Comparison of ENCODE assay signal across 13 mouse cellular contexts in genomic region chr14:60300224-60300991, GRCm38 (mm10). TPM values are rescaled to one million over a fixed set of nuclear protein-coding genes. Genes with fewer than 3 reads are reported as not detected.
DNase-seq lines count a peak whose midpoint lies in the region; ATAC-seq and TF ChIP-seq lines count a peak whose summit lies in the region.
"Had no signal": no experiment of that assay in that cellular context is flagged by ENCODE, and none has a peak within 500 bp of the region (broad histone marks: within the 10 kb centered on the region; RNA-seq: fewer than 3 reads in every experiment).

No protein-coding gene starts in this region.

- TF ChIP-seq CTCF in kidney, adult 2 months (conservative IDR thresholded peaks at IDR 0.05; ENCODE audit: insufficient read depth, insufficient read length, low read depth, low read length) = 0 out of 2 replicates have a peak, but pooled peaks have one; percentile 10
- TF ChIP-seq CTCF in brain, embryonic 14.5 days (IDR thresholded peaks at IDR 0.05; ENCODE audit: borderline replicate concordance, extremely low read depth, insufficient read depth, insufficient read length) = peak; percentile 55

- 0 out of 2 replicates have a peak, but pooled peaks have one; percentile 72 for ATAC-seq in midbrain, embryonic 13.5 days
- ATAC-seq: CD4-positive, CD25-positive, alpha-beta regulatory T cell, adult 4 months had no signal

- H3K27ac ChIP-seq in kidney, adult 2 months (ENCODE audit: insufficient read depth, low read depth, low read length) = no peak overlapping the region
- peak overlapping the region; percentile 55 for H3K27ac ChIP-seq in midbrain, embryonic 13.5 days
- H3K27ac ChIP-seq: lung, embryonic 15.5 days; neural tube, embryonic 13.5 days had no signal

- no peak overlapping the region for H3K4me3 ChIP-seq in kidney, adult 2 months (ENCODE audit: insufficient read depth, low read depth, low read length)
- H3K4me3 ChIP-seq in midbrain, embryonic 13.5 days (replicated peaks) = no peak overlapping the region
- H3K4me3 ChIP-seq: lung, embryonic 15.5 days; neural tube, embryonic 13.5 days had no signal

- no peaks in the 10 kb centered on the region for H3K4me1 ChIP-seq in kidney, adult 2 months (ENCODE audit: control insufficient read depth, insufficient read depth, low read length)
- peaks cover 28% of the 10 kb centered on the region for H3K4me1 ChIP-seq in midbrain, embryonic 13.5 days (replicated peaks)
- H3K4me1 ChIP-seq: lung, embryonic 15.5 days had no signal

- TF ChIP-seq POLR2A in kidney, adult 2 months (IDR thresholded peaks at IDR 0.05; ENCODE audit: low read depth, low read length) = no peak
- TF ChIP-seq POLR2A in brain, embryonic 14.5 days (IDR thresholded peaks at IDR 0.05; ENCODE audit: borderline replicate concordance, extremely low read depth, insufficient read depth, insufficient read length, poor library complexity, severe bottlenecking) = no peak

- H3K9me3 ChIP-seq in midbrain, embryonic 13.5 days = no peaks in the 10 kb centered on the region
- H3K9me3 ChIP-seq: lung, embryonic 15.5 days; neural tube, embryonic 13.5 days had no signal

- no peak overlapping the region for H3K4me2 ChIP-seq in midbrain, embryonic 13.5 days (replicated peaks)
- H3K4me2 ChIP-seq: lung, embryonic 15.5 days; neural tube, embryonic 13.5 days had no signal

- no peaks in the 10 kb centered on the region for H3K27me3 ChIP-seq in kidney, adult 2 months (replicated peaks; ENCODE audit: control insufficient read depth, insufficient read depth, low read length)
- no peaks in the 10 kb centered on the region for H3K27me3 ChIP-seq in midbrain, embryonic 13.5 days
- H3K27me3 ChIP-seq: lung, embryonic 15.5 days; neural tube, embryonic 13.5 days had no signal

- WGBS in kidney, adult 2 months = 80% methylated on average over 14 of the region's 14 CpGs
- 56% methylated on average over 14 of the region's 14 CpGs for WGBS in midbrain, embryonic 13.5 days

- 0 out of 2 replicates have a peak overlapping the region, but pooled peaks have one; percentile 4 for H3K9ac ChIP-seq in midbrain, embryonic 13.5 days (replicated peaks)
- H3K9ac ChIP-seq: lung, embryonic 15.5 days; neural tube, embryonic 13.5 days had no signal

- H3K36me3 ChIP-seq in kidney, adult 2 months (ENCODE audit: control insufficient read depth, insufficient read depth, low read length) = peaks cover 10% of the 10 kb centered on the region
- peaks cover 31% of the 10 kb centered on the region for H3K36me3 ChIP-seq in midbrain, embryonic 13.5 days

- DNase-seq in kidney, adult 2 months = no peak
- no peak for DNase-seq in kidney, postnatal 4 days
- peak; percentile 71 for DNase-seq in brain, embryonic 14.5 days (ENCODE audit: low read depth)
- DNase-seq in embryo, embryonic 10.5 days (ENCODE audit: low spot score) = peak; percentile 12
- no peak for DNase-seq in thymus, postnatal 14 days
- DNase-seq in kidney, adult 8-10 months = no peak
- DNase-seq in lung, postnatal 10 days = no peak
- DNase-seq: heart, postnatal 36 days; layer of hippocampus, adult 9-11 months had no signal

RNA-seq across cellular contexts. Expression of gene Mtmr6, which starts 35.4 kb away (rescaled TPM):
- polyA plus RNA-seq in kidney, adult 2 months (2012; rRNA removed) = 20.6 and 23.3 TPM in 2 replicates
- polyA plus RNA-seq in brain, embryonic 14.5 days (2012; rRNA removed) = 43.8 and 44.8 TPM in 2 replicates
- 60.2 and 67.2 TPM in 2 replicates for polyA plus RNA-seq in midbrain, embryonic 13.5 days (2015; fragmentation: Nextera tagmentation; extraction: Ambion mirVana)

RNA-seq across cellular contexts. Expression of gene Gm49336, which starts 49.1 kb away (rescaled TPM):
- polyA plus RNA-seq in kidney, adult 2 months (2012; rRNA removed) = 8.6 and 9.0 TPM in 2 replicates
- 52.3 and 54.3 TPM in 2 replicates for polyA plus RNA-seq in brain, embryonic 14.5 days (2012; rRNA removed)
- polyA plus RNA-seq in midbrain, embryonic 13.5 days (2015; fragmentation: Nextera tagmentation; extraction: Ambion mirVana) = 50.3 and 53.8 TPM in 2 replicates

RNA-seq across cellular contexts. Expression of gene Nupl1, which starts 49.2 kb away (rescaled TPM):
- 0.06 TPM in 1 of 2 replicates, not detected in the other for polyA plus RNA-seq in kidney, adult 2 months (2012; rRNA removed)
- polyA plus RNA-seq in brain, embryonic 14.5 days (2012; rRNA removed) = not detected in 2 replicates
- polyA plus RNA-seq in midbrain, embryonic 13.5 days (2015; fragmentation: Nextera tagmentation; extraction: Ambion mirVana) = 0.05 and 0.10 TPM in 2 replicates
- polyA plus RNA-seq: neural tube, embryonic 13.5 days had no signal

Comparison
In these comparisons a context has a peak if more than half of its experiments do, and no peak if none do; other contexts are left out.
1. DNase-seq: peak in brain, embryonic 14.5 days (single experiment) and embryo, embryonic 10.5 days (single experiment); none in kidney, adult 2 months (single experiment), kidney, postnatal 4 days (0 of 2), thymus, postnatal 14 days (single experiment), kidney, adult 8-10 months (0 of 2) and lung, postnatal 10 days (single experiment).